Mouse (Mus musculus): Measurements from ENCODE around the gene Gli2. TPM values are rescaled to one million over a fixed set of nuclear protein-coding genes. Genes with fewer than 3 reads are reported as not detected.

Gli2 gene
- polyA plus RNA-seq, 1 experiment from 2014 or later = 3.8 TPM

DNA sequence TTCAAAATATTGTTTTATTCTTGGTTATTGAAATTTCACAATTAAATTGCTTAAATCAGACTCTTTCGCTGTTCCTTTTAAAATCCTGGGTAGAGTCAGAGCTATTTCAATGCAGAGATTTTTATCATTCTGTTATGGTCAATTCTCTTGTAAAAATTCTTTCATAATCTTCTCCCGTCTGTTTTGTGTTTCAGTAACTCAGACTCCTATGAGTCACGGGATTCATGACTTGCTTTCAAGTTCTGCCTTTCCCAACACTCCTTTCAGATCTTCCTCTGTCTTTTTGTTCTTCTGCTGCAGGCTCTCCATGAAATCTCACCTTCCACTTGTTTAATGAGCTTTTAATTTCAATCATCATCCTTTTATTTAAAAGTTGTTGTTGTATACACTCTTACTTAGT, 100.4 kb downstream of the Gli2 start:
- 58% methylated on average over 3 of the region's 3 CpGs for WGBS
- Histone ChIP-seq H3K4me1 (replicated peaks; ENCODE audit: control insufficient read depth, insufficient read depth, low read length) (no peaks in the 10 kb centered on the region; the same call in 1 of the 2 replicates), H3K9me3 (ENCODE audit: control insufficient read depth) (no peaks in the 10 kb centered on the region), H3K4me2 (replicated peaks; ENCODE audit: low read depth) (no peak overlapping the region), H3K9ac (ENCODE audit: low read depth, low read length) (no peak overlapping the region), H3K36me3 (ENCODE audit: control insufficient read depth, insufficient read depth) (no peaks in the 10 kb centered on the region), H3K4me3 (ENCODE audit: low read depth, low read length) (no peak overlapping the region), H3K27me3 (replicated peaks; ENCODE audit: control insufficient read depth, insufficient read depth, low read length) (no peaks in the 10 kb centered on the region), H3K27ac (ENCODE audit: low read depth, low read length) (no peak overlapping the region)
- no peak for TF ChIP-seq CTCF (IDR thresholded peaks at IDR 0.05; ENCODE audit: low read depth)
- ATAC-seq = no peak

DNA sequence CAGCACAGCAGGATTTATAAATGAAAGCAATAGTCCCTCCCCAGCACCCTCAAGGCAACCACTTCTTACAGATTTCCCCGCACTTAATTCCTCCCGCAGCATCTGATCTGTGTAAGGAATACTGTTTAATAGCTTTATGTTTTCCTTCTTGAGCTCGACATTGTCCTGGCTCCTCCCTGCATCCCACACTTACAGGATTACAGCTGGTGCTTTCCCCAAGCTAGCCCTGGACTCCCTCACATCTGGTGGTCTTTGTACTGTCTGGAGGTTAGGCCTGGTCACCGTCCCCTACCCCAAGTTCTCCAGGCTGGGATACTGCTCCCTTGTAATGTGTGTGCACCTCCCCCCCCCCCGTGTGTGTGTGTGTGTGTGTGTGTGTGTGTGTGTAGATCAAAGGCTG, 101.1 kb downstream of the Gli2 start:
- Histone ChIP-seq H3K36me3 (ENCODE audit: control insufficient read depth, insufficient read depth) (no peaks in the 10 kb centered on the region), H3K27ac (ENCODE audit: low read depth, low read length) (no peak overlapping the region), H3K9ac (ENCODE audit: low read depth, low read length) (no peak overlapping the region), H3K4me1 (replicated peaks; ENCODE audit: control insufficient read depth, insufficient read depth, low read length) (no peaks in the 10 kb centered on the region; the same call in 1 of the 2 replicates), H3K9me3 (ENCODE audit: control insufficient read depth) (no peaks in the 10 kb centered on the region), H3K4me2 (replicated peaks; ENCODE audit: low read depth) (no peak overlapping the region), H3K27me3 (replicated peaks; ENCODE audit: control insufficient read depth, insufficient read depth, low read length) (no peaks in the 10 kb centered on the region), H3K4me3 (ENCODE audit: low read depth, low read length) (no peak overlapping the region)
- ATAC-seq = no peak
- WGBS = 49% methylated on average over 5 of the region's 5 CpGs
- no peak for TF ChIP-seq CTCF (IDR thresholded peaks at IDR 0.05; ENCODE audit: low read depth)

DNA sequence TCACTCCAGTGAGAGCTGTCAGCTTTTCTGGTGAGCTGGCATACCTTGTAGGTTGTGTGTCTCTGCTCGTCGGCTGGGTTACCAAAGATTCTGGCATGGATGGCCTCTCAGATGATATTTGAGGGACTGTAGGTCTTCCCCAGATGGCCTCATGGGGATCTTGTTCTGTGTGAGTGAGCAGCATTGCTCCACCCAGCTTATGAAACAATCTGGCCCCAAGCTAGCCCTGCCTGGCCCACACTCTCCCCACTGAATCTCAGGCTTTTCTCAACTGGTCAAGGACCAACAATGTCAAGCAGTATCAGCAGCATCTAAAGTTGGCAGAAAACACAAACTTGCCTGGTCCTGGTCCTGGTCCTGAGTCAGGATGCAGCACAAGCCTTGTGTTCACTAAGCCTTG, 105.0 kb downstream of the Gli2 start:
- no peak overlapping the region for H3K27ac ChIP-seq (ENCODE audit: low read depth, low read length)
- H3K36me3 ChIP-seq (ENCODE audit: control insufficient read depth, insufficient read depth) = no peaks in the 10 kb centered on the region
- no peak overlapping the region for H3K4me3 ChIP-seq (ENCODE audit: low read depth, low read length)
- H3K4me2 ChIP-seq (replicated peaks; ENCODE audit: low read depth) = no peak overlapping the region
- ATAC-seq = no peak
- H3K9me3 ChIP-seq (ENCODE audit: control insufficient read depth) = no peaks in the 10 kb centered on the region
- no peaks in the 10 kb centered on the region for H3K27me3 ChIP-seq (replicated peaks; ENCODE audit: control insufficient read depth, insufficient read depth, low read length)
- WGBS = 91% methylated on average over 2 of the region's 2 CpGs
- H3K9ac ChIP-seq (ENCODE audit: low read depth, low read length) = no peak overlapping the region
- TF ChIP-seq CTCF (IDR thresholded peaks at IDR 0.05; ENCODE audit: low read depth) = no peak
- no peaks in the 10 kb centered on the region for H3K4me1 ChIP-seq (replicated peaks; ENCODE audit: control insufficient read depth, insufficient read depth, low read length)

DNA sequence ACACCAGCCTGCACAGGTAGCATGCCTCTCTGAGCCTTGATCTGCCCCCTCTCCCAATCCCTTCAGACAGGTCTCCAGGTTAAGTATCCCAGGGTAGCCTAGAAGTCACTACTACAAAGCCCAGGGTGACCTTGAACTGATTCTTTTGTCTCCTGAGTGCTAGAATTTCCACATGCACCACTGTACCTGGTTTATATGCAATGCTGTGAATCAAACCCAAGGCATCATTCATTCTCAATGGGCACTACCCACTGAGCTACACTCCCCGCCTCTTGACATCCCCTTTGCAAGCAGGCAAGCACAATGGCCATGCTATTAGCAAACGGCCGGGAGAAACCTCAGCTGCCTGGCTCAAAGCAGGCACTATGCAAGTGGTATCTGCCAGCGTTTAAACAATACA, 106.2 kb downstream of the Gli2 start:
- no peak overlapping the region for H3K4me2 ChIP-seq (replicated peaks; ENCODE audit: low read depth)
- no peak for ATAC-seq
- no peaks in the 10 kb centered on the region for H3K9me3 ChIP-seq (ENCODE audit: control insufficient read depth)
- H3K4me1 ChIP-seq (replicated peaks; ENCODE audit: control insufficient read depth, insufficient read depth, low read length) = no peaks in the 10 kb centered on the region
- no peaks in the 10 kb centered on the region for H3K27me3 ChIP-seq (replicated peaks; ENCODE audit: control insufficient read depth, insufficient read depth, low read length)
- WGBS = 78% methylated on average over 4 of the region's 4 CpGs
- no peaks in the 10 kb centered on the region for H3K36me3 ChIP-seq (ENCODE audit: control insufficient read depth, insufficient read depth)
- no peak for TF ChIP-seq CTCF (IDR thresholded peaks at IDR 0.05; ENCODE audit: low read depth)
- H3K27ac ChIP-seq (ENCODE audit: low read depth, low read length) = no peak overlapping the region
- no peak overlapping the region for H3K9ac ChIP-seq (ENCODE audit: low read depth, low read length)
- H3K4me3 ChIP-seq (ENCODE audit: low read depth, low read length) = no peak overlapping the region

DNA sequence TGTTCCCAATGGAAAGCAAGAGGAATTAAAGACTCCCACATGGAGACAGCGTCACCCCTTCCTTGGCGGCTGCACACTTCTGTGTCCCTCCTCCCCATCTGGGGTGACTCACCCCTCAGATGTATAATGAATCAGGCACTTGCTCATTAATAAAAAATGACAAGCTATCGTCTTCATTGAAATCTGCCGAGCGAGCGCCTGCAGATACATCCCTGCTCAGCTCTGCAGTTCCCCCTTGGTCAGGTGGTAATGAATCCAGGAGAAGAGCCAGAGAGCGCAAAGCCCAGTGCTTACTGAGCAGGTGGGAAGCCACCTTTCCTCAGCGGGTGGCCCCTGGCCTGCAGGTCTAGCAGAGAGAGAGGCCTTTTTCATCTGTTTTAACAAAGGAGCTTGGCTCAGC, 112.1 kb downstream of the Gli2 start:
- no peak overlapping the region for H3K27ac ChIP-seq (ENCODE audit: low read depth, low read length)
- no peaks in the 10 kb centered on the region for H3K36me3 ChIP-seq (ENCODE audit: control insufficient read depth, insufficient read depth)
- no peak for TF ChIP-seq CTCF (IDR thresholded peaks at IDR 0.05; ENCODE audit: low read depth)
- H3K9me3 ChIP-seq (ENCODE audit: control insufficient read depth) = no peaks in the 10 kb centered on the region
- H3K4me3 ChIP-seq (ENCODE audit: low read depth, low read length) = no peak overlapping the region
- no peak overlapping the region for H3K9ac ChIP-seq (ENCODE audit: low read depth, low read length)
- no peaks in the 10 kb centered on the region for H3K27me3 ChIP-seq (replicated peaks; ENCODE audit: control insufficient read depth, insufficient read depth, low read length)
- no peak for ATAC-seq
- H3K4me2 ChIP-seq (replicated peaks; ENCODE audit: low read depth) = no peak overlapping the region
- H3K4me1 ChIP-seq (replicated peaks; ENCODE audit: control insufficient read depth, insufficient read depth, low read length) = no peaks in the 10 kb centered on the region
- 59% methylated on average over 8 of the region's 8 CpGs for WGBS

DNA sequence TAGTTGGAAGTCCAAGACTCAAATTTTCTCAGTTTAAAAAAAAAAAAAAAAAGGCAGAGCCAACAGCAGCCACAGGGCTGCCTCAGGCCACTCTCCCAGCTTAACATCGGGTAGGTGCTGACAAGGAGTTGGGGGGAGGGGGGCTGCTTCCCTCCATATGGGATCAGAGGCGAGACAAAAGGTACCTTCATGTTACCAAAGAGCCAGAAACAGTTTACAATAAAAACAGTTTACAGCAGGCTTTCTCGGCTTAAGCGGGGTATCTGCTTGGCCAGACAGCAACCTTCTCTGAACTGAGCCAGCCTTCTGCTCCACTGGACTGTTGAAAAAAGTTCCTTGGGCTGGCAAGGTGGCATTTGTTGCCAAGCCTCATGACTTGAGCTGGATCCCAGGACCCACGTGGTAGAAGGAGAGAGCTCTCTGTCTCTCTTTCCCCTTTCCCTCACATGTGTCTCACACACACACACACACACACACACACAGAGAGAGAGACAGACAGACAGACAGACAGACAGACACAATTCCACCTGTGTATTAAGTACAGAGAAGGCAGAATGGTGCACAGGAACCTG, 113.1 kb downstream of the Gli2 start:
- no peak for TF ChIP-seq CTCF (IDR thresholded peaks at IDR 0.05; ENCODE audit: low read depth)
- no peaks in the 10 kb centered on the region for H3K27me3 ChIP-seq (replicated peaks; ENCODE audit: control insufficient read depth, insufficient read depth, low read length)
- H3K27ac ChIP-seq (ENCODE audit: low read depth, low read length) = no peak overlapping the region
- no peaks in the 10 kb centered on the region for H3K9me3 ChIP-seq (ENCODE audit: control insufficient read depth)
- H3K9ac ChIP-seq (ENCODE audit: low read depth, low read length) = no peak overlapping the region
- no peak overlapping the region for H3K4me3 ChIP-seq (ENCODE audit: low read depth, low read length)
- no peak overlapping the region for H3K4me2 ChIP-seq (replicated peaks; ENCODE audit: low read depth)
- no peaks in the 10 kb centered on the region for H3K36me3 ChIP-seq (ENCODE audit: control insufficient read depth, insufficient read depth)
- H3K4me1 ChIP-seq (replicated peaks; ENCODE audit: control insufficient read depth, insufficient read depth, low read length) = no peaks in the 10 kb centered on the region
- 52% methylated on average over 5 of the region's 5 CpGs for WGBS
- no peak for ATAC-seq

DNA sequence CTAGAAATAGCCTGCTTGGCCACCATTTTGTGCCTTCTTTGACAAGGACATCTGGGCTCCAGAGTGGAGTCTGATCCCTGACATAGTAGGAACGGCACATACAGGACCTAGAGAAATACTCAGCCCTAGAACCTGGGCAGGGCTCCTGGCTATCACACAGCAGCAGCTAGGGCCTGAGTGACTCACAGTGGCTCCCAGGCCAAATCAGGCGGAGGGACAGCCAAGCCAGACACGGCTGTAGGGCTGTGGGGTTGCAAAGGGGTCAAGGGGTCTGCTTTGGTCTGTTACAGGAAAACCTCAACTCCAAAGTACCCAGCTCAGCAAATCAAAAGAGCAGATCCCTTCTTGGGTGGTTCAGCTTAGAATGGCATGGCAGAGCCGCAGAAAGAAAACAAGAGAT, 115.2 kb downstream of the Gli2 start:
- ATAC-seq = no peak
- H3K4me3 ChIP-seq (ENCODE audit: low read depth, low read length) = no peak overlapping the region
- H3K4me2 ChIP-seq (replicated peaks; ENCODE audit: low read depth) = no peak overlapping the region
- no peak for TF ChIP-seq CTCF (IDR thresholded peaks at IDR 0.05; ENCODE audit: low read depth)
- no peak overlapping the region for H3K9ac ChIP-seq (ENCODE audit: low read depth, low read length)
- no peaks in the 10 kb centered on the region for H3K9me3 ChIP-seq (ENCODE audit: control insufficient read depth)
- 73% methylated on average over 4 of the region's 4 CpGs for WGBS
- H3K27ac ChIP-seq (ENCODE audit: low read depth, low read length) = no peak overlapping the region
- H3K4me1 ChIP-seq (replicated peaks; ENCODE audit: control insufficient read depth, insufficient read depth, low read length) = no peaks in the 10 kb centered on the region
- H3K27me3 ChIP-seq (replicated peaks; ENCODE audit: control insufficient read depth, insufficient read depth, low read length) = no peaks in the 10 kb centered on the region
- no peaks in the 10 kb centered on the region for H3K36me3 ChIP-seq (ENCODE audit: control insufficient read depth, insufficient read depth)
